Mouse (Mus musculus) liver, embryonic 15.5 days (tissue): ENCODE measurements around the gene Kctd21. TPM values are rescaled to one million over a fixed set of nuclear protein-coding genes. Genes with fewer than 3 reads are reported as not detected.

Experiments used
- ATAC-seq: fragments of 200-750 bp; cut with Nextera tagmentation; 2 replicates; pipeline ENCODE4 v1.8.0; 2017; ENCODE audit warnings: moderate number of reproducible peaks, mild to moderate bottlenecking, moderate library complexity; ENCODE audit not compliant: insufficient read depth
- H3K27ac ChIP-seq: fragments of 300-500 bp; sonication (generic); replicated peaks from 2 replicates; pipeline ENCODE4 v1.5.1; 2015; ENCODE audit warnings: mild to moderate bottlenecking, inconsistent platforms
- H3K27me3 ChIP-seq: fragments of 300-500 bp; sonication (generic); 2 replicates; pipeline ENCODE4 v1.6.1; 2015; ENCODE audit warnings: mild to moderate bottlenecking, inconsistent platforms
- H3K36me3 ChIP-seq: fragments of 300-500 bp; sonication (generic); replicated peaks from 2 replicates; pipeline ENCODE4 v1.6.1; 2015; ENCODE audit warnings: moderate library complexity, mild to moderate bottlenecking, inconsistent platforms
- H3K4me1 ChIP-seq: fragments of 300-500 bp; sonication (generic); replicated peaks from 2 replicates; pipeline ENCODE4 v1.6.1; 2015; ENCODE audit warnings: inconsistent platforms
- H3K4me2 ChIP-seq: fragments of 300-500 bp; sonication (generic); 2 replicates; pipeline ENCODE4 v1.6.1; 2015; ENCODE audit warnings: moderate library complexity, mild to moderate bottlenecking, inconsistent platforms
- H3K4me3 ChIP-seq: fragments of 300-500 bp; sonication (generic); replicated peaks from 2 replicates; pipeline ENCODE4 v1.5.1; 2015; ENCODE audit warnings: mild to moderate bottlenecking, inconsistent platforms
- H3K9ac ChIP-seq: fragments of 300-500 bp; sonication (generic); 2 replicates; pipeline ENCODE4 v1.6.1; 2015; ENCODE audit warnings: moderate library complexity, mild to moderate bottlenecking, inconsistent platforms
- H3K9me3 ChIP-seq: fragments of 300-500 bp; sonication (generic); replicated peaks from 2 replicates; pipeline ENCODE4 v1.6.1; 2016; ENCODE audit warnings: inconsistent platforms
- WGBS: fragments of 180-500 bp; shearing (Covaris S2); methylation state at CpG from one replicate; pipeline ENCODE4 v1.1.7; 2015; ENCODE audit warnings: mixed read lengths; ENCODE audit not compliant: insufficient replicate concordance; 5-methylcytosine and 5-hydroxymethylcytosine counted together
- polyA plus RNA-seq: library from polyadenylated mRNA; unstranded; fragments of >200 nt; fragmentation: Nextera tagmentation; extraction: Ambion mirVana; gene quantifications from 2 replicates; pipeline ENCODE4 v1.2.1, GENCODE M21; 2015

Kctd21 gene
- polyA plus RNA-seq, 1 experiment from 2014 or later, result 1.2 TPM

GRCm38 (mm10) chr7:97387561-97388147, 55.5 kb downstream of the Kctd21 start:
- H3K4me1 ChIP-seq, result no peaks in the 10 kb centered on the region
- no peak overlapping the region for H3K4me2 ChIP-seq
- H3K36me3 ChIP-seq, result peaks cover 93% of the 10 kb centered on the region
- 72% methylated on average over 8 of the region's 8 CpGs for WGBS
- H3K4me3 ChIP-seq, result no peak overlapping the region
- no peak overlapping the region for H3K27ac ChIP-seq
- ATAC-seq, result no peak
- H3K27me3 ChIP-seq, result no peaks in the 10 kb centered on the region
- no peaks in the 10 kb centered on the region for H3K9me3 ChIP-seq
- H3K9ac ChIP-seq, result no peak overlapping the region

- peaks cover 90% of the 10 kb centered on the region for H3K36me3 ChIP-seq
- H3K4me3 ChIP-seq, result no peak overlapping the region
- no peaks in the 10 kb centered on the region for H3K4me1 ChIP-seq
- 84% methylated on average over 4 of the region's 4 CpGs for WGBS
- H3K9me3 ChIP-seq, result no peaks in the 10 kb centered on the region
- ATAC-seq, result no peak
- H3K4me2 ChIP-seq, result no peak overlapping the region
- no peaks in the 10 kb centered on the region for H3K27me3 ChIP-seq
- no peak overlapping the region for H3K27ac ChIP-seq
- no peak overlapping the region for H3K9ac ChIP-seq
These were observed 56.4 kb downstream of the Kctd21 start for GRCm38 (mm10) chr7:97388541-97388940.

DNA sequence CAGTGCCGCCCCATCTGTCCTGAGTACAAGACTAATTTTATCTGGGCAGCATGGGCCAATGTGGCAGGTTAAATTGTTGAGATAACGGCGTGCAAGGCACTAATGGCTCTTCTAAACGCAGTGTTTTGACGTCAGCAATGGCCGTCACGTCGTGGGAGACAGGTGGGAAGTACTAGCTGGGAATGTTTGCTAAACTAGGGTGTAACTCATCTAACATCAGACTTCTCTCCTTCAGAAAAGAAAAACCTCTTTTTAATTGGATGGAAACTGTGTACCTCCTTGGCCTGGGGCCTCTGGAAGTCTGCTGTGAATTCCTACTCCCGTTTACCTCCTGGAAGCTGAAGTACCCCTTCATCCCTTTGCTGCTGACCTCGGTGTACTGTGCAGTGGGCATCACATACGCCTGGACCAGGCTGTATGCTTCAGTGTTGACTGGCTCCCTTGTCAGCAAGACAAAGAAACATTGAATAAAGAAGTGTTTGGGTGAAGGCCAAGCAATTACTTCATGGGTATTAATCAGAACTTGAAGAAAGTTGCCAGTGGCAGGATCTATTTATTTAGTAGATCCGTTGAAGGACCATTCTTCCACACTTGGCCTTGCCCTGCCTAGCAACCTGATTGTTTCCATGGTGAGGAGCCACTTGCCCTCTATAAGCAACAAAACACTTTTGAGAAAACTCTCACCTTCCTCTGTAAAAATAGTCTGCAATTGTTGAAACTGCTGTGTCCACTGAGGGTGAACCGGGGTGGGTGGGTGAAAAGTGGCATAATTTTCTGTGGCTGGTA, 59.4 kb downstream of the Kctd21 start:
- H3K9me3 ChIP-seq, result no peaks in the 10 kb centered on the region
- H3K4me1 ChIP-seq, result no peaks in the 10 kb centered on the region
- no peaks in the 10 kb centered on the region for H3K27me3 ChIP-seq
- no peak overlapping the region for H3K27ac ChIP-seq
- 75% methylated on average over 13 of the region's 13 CpGs for WGBS
- H3K9ac ChIP-seq, result no peak overlapping the region
- no peak for ATAC-seq
- H3K4me3 ChIP-seq, result no peak overlapping the region
- peaks cover 60% of the 10 kb centered on the region for H3K36me3 ChIP-seq
- no peak overlapping the region for H3K4me2 ChIP-seq

DNA sequence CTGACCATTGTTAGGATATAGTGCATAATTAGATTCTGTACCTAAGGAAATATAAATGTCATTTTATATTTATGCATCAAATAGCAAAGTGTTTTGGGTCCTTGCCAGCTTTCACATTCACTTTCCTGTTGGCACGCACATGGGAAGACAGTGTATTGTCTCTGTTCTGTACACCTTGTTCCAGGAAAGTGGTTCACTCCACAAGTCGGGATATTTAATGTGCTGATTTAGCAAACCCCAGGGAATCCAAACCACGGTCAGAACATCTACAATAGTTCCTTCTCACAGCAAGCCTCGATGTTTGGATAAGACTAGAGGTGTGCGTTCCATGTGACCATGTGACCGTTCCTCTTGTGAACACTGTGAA, 59.9 kb downstream of the Kctd21 start:
- H3K4me3 ChIP-seq, result no peak overlapping the region
- 82% methylated on average over 6 of the region's 6 CpGs for WGBS
- H3K9ac ChIP-seq, result no peak overlapping the region
- no peaks in the 10 kb centered on the region for H3K27me3 ChIP-seq
- H3K36me3 ChIP-seq, result peaks cover 55% of the 10 kb centered on the region
- no peak overlapping the region for H3K4me2 ChIP-seq
- no peaks in the 10 kb centered on the region for H3K4me1 ChIP-seq
- no peak for ATAC-seq
- H3K27ac ChIP-seq, result no peak overlapping the region
- no peaks in the 10 kb centered on the region for H3K9me3 ChIP-seq

- Histone ChIP-seq H3K4me1 (peaks cover 1% of the 10 kb centered on the region; the same call in 1 of the 2 replicates), H3K4me2 (no peak overlapping the region), H3K27me3 (no peaks in the 10 kb centered on the region), H3K27ac (no peak overlapping the region), H3K9ac (no peak overlapping the region), H3K4me3 (no peak overlapping the region), H3K9me3 (no peaks in the 10 kb centered on the region), H3K36me3 (peaks cover 33% of the 10 kb centered on the region)
- WGBS, result 62% methylated on average over 2 of the region's 2 CpGs
- no peak for ATAC-seq
These were observed 62.2 kb downstream of the Kctd21 start for GRCm38 (mm10) chr7:97394375-97394774.

DNA sequence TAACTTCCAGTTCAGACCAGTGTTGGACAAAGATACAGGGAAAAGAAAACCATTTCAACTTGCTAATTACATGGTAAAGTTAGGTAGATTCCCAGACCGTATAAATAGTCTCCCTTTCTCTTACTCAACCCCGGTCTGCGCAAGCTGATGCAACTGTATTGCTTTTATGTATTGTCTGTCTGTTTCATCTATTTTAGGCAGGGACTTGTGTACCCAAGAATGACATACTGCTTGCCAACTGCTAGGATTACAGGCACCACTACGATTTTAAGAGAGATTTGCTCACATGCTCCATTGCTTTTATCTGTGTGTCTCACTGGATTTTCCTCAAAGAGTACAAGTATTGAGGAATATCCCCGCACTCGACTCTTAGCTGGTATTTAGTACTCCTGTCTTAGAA, 66.8 kb downstream of the Kctd21 start:
- Histone ChIP-seq H3K9ac (no peak overlapping the region), H3K9me3 (no peaks in the 10 kb centered on the region), H3K4me2 (no peak overlapping the region), H3K4me1 (peaks cover 33% of the 10 kb centered on the region), H3K36me3 (peaks cover 9% of the 10 kb centered on the region; the same call in 1 of the 2 replicates), H3K27me3 (no peaks in the 10 kb centered on the region), H3K27ac (no peak overlapping the region), H3K4me3 (no peak overlapping the region)
- 75% methylated on average over 6 of the region's 6 CpGs for WGBS
- no peak for ATAC-seq

Other genes with a start within 250 kb of the Kctd21 start
- gene Usp35, start 307 bp upstream of the Kctd21 start, polyA plus RNA-seq, result 0.07 and 0.16 TPM in 2 replicates
- 31.0 and 31.8 TPM in 2 replicates for gene Alg8, start 39.3 kb downstream of the Kctd21 start, polyA plus RNA-seq
- gene Ndufc2, start 67.7 kb downstream of the Kctd21 start, polyA plus RNA-seq, result 132 and 164 TPM in 2 replicates
- gene Thrsp, start 85.4 kb downstream of the Kctd21 start, polyA plus RNA-seq, result 0.32 and 0.68 TPM in 2 replicates
- gene Kctd14, start 119.0 kb downstream of the Kctd21 start, polyA plus RNA-seq, result 9.3 and 12.0 TPM in 2 replicates
- gene Ints4, start 148.6 kb downstream of the Kctd21 start, polyA plus RNA-seq, result 18.4 and 19.8 TPM in 2 replicates
- 16.2 and 16.6 TPM in 2 replicates for gene Aamdc, start 247.2 kb downstream of the Kctd21 start, polyA plus RNA-seq
- gene Rsf1, start 247.6 kb downstream of the Kctd21 start, polyA plus RNA-seq, result 5.2 and 6.6 TPM in 2 replicates